ENCODE assay signal across 11 mouse cellular contexts in genomic region chr2:92140383-92140782, GRCm38 (mm10). TPM values are rescaled to one million over a fixed set of nuclear protein-coding genes. Genes with fewer than 3 reads are reported as not detected.
DNase-seq lines count a peak whose midpoint lies in the region; ATAC-seq lines count a peak whose summit lies in the region.
"Had no signal": no experiment of that assay in that cellular context is flagged by ENCODE, and none has a peak within 500 bp of the region (broad histone marks: within the 10 kb centered on the region; RNA-seq: fewer than 3 reads in every experiment).

No protein-coding gene starts in this region.

- no peak overlapping the region for H3K27ac ChIP-seq in kidney, embryonic 16.5 days (ENCODE audit: low read length)
- no peak overlapping the region for H3K27ac ChIP-seq in embryonic facial prominence, embryonic 11.5 days (replicated peaks; ENCODE audit: low read depth, low read length)
- H3K27ac ChIP-seq in intestine, embryonic 14.5 days (ENCODE audit: low read depth), result no peak overlapping the region
- H3K27ac ChIP-seq in neural tube, embryonic 14.5 days (ENCODE audit: low read depth, low read length), result no peak overlapping the region
- H3K27ac ChIP-seq: liver, embryonic 15.5 days had no signal

- no peak for DNase-seq in kidney, postnatal 25 days
- peak; percentile 17 for DNase-seq in embryonic facial prominence, embryonic 11.5 days (ENCODE audit: low spot score)
- DNase-seq in intestine, embryonic 14.5 days (ENCODE audit: low spot score), result peak; percentile 56
- DNase-seq in urinary bladder, postnatal 25 days (ENCODE audit: low spot score), result no peak
- no peak for DNase-seq in gastrocnemius, postnatal 10 days
- no peak for DNase-seq in right cerebral cortex, adult 18-20 months
- DNase-seq: kidney, adult 11 months; thymus, adult 2 months had no signal

- H3K36me3 ChIP-seq in kidney, embryonic 16.5 days (ENCODE audit: insufficient read depth, low read length), result no peaks in the 10 kb centered on the region
- no peaks in the 10 kb centered on the region for H3K36me3 ChIP-seq in embryonic facial prominence, embryonic 11.5 days (replicated peaks; ENCODE audit: control insufficient read depth, insufficient read depth, low read depth, low read length)
- H3K36me3 ChIP-seq in intestine, embryonic 14.5 days (ENCODE audit: control insufficient read depth, insufficient read depth, low read length), result no peaks in the 10 kb centered on the region
- H3K36me3 ChIP-seq in neural tube, embryonic 14.5 days (ENCODE audit: control insufficient read depth, insufficient read depth, low read length), result no peaks in the 10 kb centered on the region
- H3K36me3 ChIP-seq: liver, embryonic 15.5 days had no signal

- H3K4me1 ChIP-seq in kidney, embryonic 16.5 days (ENCODE audit: insufficient read depth, low read length), result peaks cover 9% of the 10 kb centered on the region; the same call in 1 of the 2 replicates
- H3K4me1 ChIP-seq in embryonic facial prominence, embryonic 11.5 days (ENCODE audit: control insufficient read depth, insufficient read depth, low read length), result no peaks in the 10 kb centered on the region
- H3K4me1 ChIP-seq in intestine, embryonic 14.5 days (replicated peaks; ENCODE audit: control insufficient read depth, insufficient read depth, low read length), result peaks cover 13% of the 10 kb centered on the region
- H3K4me1 ChIP-seq in neural tube, embryonic 14.5 days (ENCODE audit: control insufficient read depth, insufficient read depth, low read length), result no peaks in the 10 kb centered on the region
- H3K4me1 ChIP-seq: liver, embryonic 15.5 days had no signal

- H3K4me3 ChIP-seq in kidney, embryonic 16.5 days (ENCODE audit: low read length), result peak overlapping the region; percentile 34
- no peak overlapping the region for H3K4me3 ChIP-seq in embryonic facial prominence, embryonic 11.5 days (ENCODE audit: low read depth, low read length)
- 0 out of 2 replicates have a peak overlapping the region, but pooled peaks have one; percentile 9 for H3K4me3 ChIP-seq in intestine, embryonic 14.5 days (ENCODE audit: low read depth, low read length)
- H3K4me3 ChIP-seq in neural tube, embryonic 14.5 days (ENCODE audit: low read depth, low read length), result no peak overlapping the region
- H3K4me3 ChIP-seq: liver, embryonic 15.5 days had no signal

- H3K9ac ChIP-seq in kidney, embryonic 16.5 days (replicated peaks; ENCODE audit: low read length), result peak overlapping the region; percentile 5; the same call in 1 of the 2 replicates
- H3K9ac ChIP-seq in embryonic facial prominence, embryonic 11.5 days (replicated peaks; ENCODE audit: low read length), result no peak overlapping the region
- H3K9ac ChIP-seq in intestine, embryonic 14.5 days (ENCODE audit: low read length), result no peak overlapping the region
- no peak overlapping the region for H3K9ac ChIP-seq in neural tube, embryonic 14.5 days (replicated peaks; ENCODE audit: low read depth, low read length)
- H3K9ac ChIP-seq: liver, embryonic 15.5 days had no signal

- H3K9me3 ChIP-seq in kidney, embryonic 16.5 days (ENCODE audit: low read length), result no peaks in the 10 kb centered on the region
- no peaks in the 10 kb centered on the region for H3K9me3 ChIP-seq in embryonic facial prominence, embryonic 11.5 days (replicated peaks; ENCODE audit: control insufficient read depth, low read length)
- no peaks in the 10 kb centered on the region for H3K9me3 ChIP-seq in intestine, embryonic 14.5 days (ENCODE audit: control insufficient read depth, low read length)
- no peaks in the 10 kb centered on the region for H3K9me3 ChIP-seq in neural tube, embryonic 14.5 days (ENCODE audit: control insufficient read depth, low read length)
- H3K9me3 ChIP-seq: liver, embryonic 15.5 days had no signal

- H3K4me2 ChIP-seq in kidney, embryonic 16.5 days (replicated peaks; ENCODE audit: low read depth, low read length), result peak overlapping the region; percentile 59
- no peak overlapping the region for H3K4me2 ChIP-seq in embryonic facial prominence, embryonic 11.5 days (ENCODE audit: low read depth, low read length)
- peak overlapping the region; percentile 52 for H3K4me2 ChIP-seq in intestine, embryonic 14.5 days (ENCODE audit: low read length)
- H3K4me2 ChIP-seq in neural tube, embryonic 14.5 days (ENCODE audit: low read depth, low read length), result 0 out of 2 replicates have a peak overlapping the region, but pooled peaks have one; percentile 20

- WGBS in kidney, embryonic 16.5 days, result 11% methylated on average over 7 of the region's 7 CpGs
- WGBS in embryonic facial prominence, embryonic 11.5 days, result 13% methylated on average over 7 of the region's 7 CpGs
- WGBS in intestine, embryonic 14.5 days, result 12% methylated on average over 7 of the region's 7 CpGs
- WGBS in neural tube, embryonic 14.5 days, result 14% methylated on average over 7 of the region's 7 CpGs

- no peak for ATAC-seq in kidney, embryonic 16.5 days (ENCODE audit: low FRiP score, low TSS enrichment)
- ATAC-seq in embryonic facial prominence, embryonic 11.5 days (replicated peaks; ENCODE audit: insufficient number of reproducible peaks, low FRiP score, low TSS enrichment, low read depth), result no peak
- ATAC-seq in intestine, embryonic 14.5 days (replicated peaks; ENCODE audit: low FRiP score, low TSS enrichment, low read depth), result no peak
- no peak for ATAC-seq in neural tube, embryonic 14.5 days (ENCODE audit: low read depth)

- H3K27me3 ChIP-seq in kidney, embryonic 16.5 days (ENCODE audit: insufficient read depth, low read length), result no peaks in the 10 kb centered on the region
- no peaks in the 10 kb centered on the region for H3K27me3 ChIP-seq in embryonic facial prominence, embryonic 11.5 days (ENCODE audit: control insufficient read depth, insufficient read depth, low read length)
- H3K27me3 ChIP-seq in intestine, embryonic 14.5 days (replicated peaks; ENCODE audit: control insufficient read depth, insufficient read depth, low read length), result no peaks in the 10 kb centered on the region
- no peaks in the 10 kb centered on the region for H3K27me3 ChIP-seq in neural tube, embryonic 14.5 days (ENCODE audit: control insufficient read depth, insufficient read depth, low read length)
- H3K27me3 ChIP-seq: liver, embryonic 15.5 days had no signal

RNA-seq across cellular contexts. Expression of gene Phf21a, which starts 47.5 kb away (rescaled TPM):
- polyA plus RNA-seq in kidney, embryonic 16.5 days (2015; fragmentation: Nextera tagmentation; extraction: Ambion mirVana), result 25.2 and 33.8 TPM in 2 replicates
- polyA plus RNA-seq in embryonic facial prominence, embryonic 11.5 days (2014; fragmentation: Nextera tagmentation; extraction: Ambion mirVana), result 35.8 and 41.8 TPM in 2 replicates
- 27.5 and 28.5 TPM in 2 replicates for polyA plus RNA-seq in intestine, embryonic 14.5 days (2014; fragmentation: Nextera tagmentation; extraction: Ambion mirVana)
- 35.5 and 39.9 TPM in 2 replicates for polyA plus RNA-seq in neural tube, embryonic 14.5 days (2014; fragmentation: Nextera tagmentation; extraction: Ambion mirVana)
- 10 to 100 TPM; 27.1 to 44.4 TPM for total RNA-seq in gastrocnemius, postnatal 10 days (2021)

Comparison
In these comparisons a context has a peak if more than half of its experiments do, and no peak if none do; other contexts are left out.
1. H3K4me3 ChIP-seq: peak in kidney, embryonic 16.5 days (single experiment) and intestine, embryonic 14.5 days (single experiment); none in embryonic facial prominence, embryonic 11.5 days (single experiment) and neural tube, embryonic 14.5 days (single experiment).
2. DNase-seq: peak in embryonic facial prominence, embryonic 11.5 days (single experiment) and intestine, embryonic 14.5 days (single experiment); none in kidney, postnatal 25 days (0 of 2), urinary bladder, postnatal 25 days (single experiment), gastrocnemius, postnatal 10 days (single experiment) and right cerebral cortex, adult 18-20 months (single experiment).